Mouse (Mus musculus) small intestine, adult 2 months (tissue): ENCODE data around the gene Mllt10.
A peak's percentile ranks its signal among the peaks of the same experiment; 100 is the strongest.

Experiments used
- CTCF ChIP-seq: fragments of 200-500 bp; IDR thresholded peaks from 2 replicates; pipeline ENCODE4 v1.5.1; 2012; ENCODE audit warnings: low read depth, mild to moderate bottlenecking, control low read depth, inconsistent platforms, low read length, moderate library complexity, mixed read lengths; ENCODE audit not compliant: insufficient replicate concordance, insufficient read length; ENCODE audit errors: extremely low read depth
- POLR2A ChIP-seq: fragments of 200-500 bp; IDR thresholded peaks from 2 replicates; pipeline ENCODE4 v1.6.1; 2012; ENCODE audit warnings: low read depth, mild to moderate bottlenecking, control low read depth, inconsistent platforms, low read length, moderate library complexity

- TF ChIP-seq POLR2A (peak; percentile 42), CTCF (no peak)
These were observed 10.1 kb downstream of the Mllt10 start for GRCm38 (mm10) chr2:18064941-18065707.
